Mouse (Mus musculus): ENCODE data around the gene Gclc. TPM values are rescaled to one million over a fixed set of nuclear protein-coding genes. Genes with fewer than 3 reads are reported as not detected.

The Gclc gene
- 35.6 to 41.2 TPM (median 38.8 TPM) in 4 replicates for total RNA-seq (2023)

DNA sequence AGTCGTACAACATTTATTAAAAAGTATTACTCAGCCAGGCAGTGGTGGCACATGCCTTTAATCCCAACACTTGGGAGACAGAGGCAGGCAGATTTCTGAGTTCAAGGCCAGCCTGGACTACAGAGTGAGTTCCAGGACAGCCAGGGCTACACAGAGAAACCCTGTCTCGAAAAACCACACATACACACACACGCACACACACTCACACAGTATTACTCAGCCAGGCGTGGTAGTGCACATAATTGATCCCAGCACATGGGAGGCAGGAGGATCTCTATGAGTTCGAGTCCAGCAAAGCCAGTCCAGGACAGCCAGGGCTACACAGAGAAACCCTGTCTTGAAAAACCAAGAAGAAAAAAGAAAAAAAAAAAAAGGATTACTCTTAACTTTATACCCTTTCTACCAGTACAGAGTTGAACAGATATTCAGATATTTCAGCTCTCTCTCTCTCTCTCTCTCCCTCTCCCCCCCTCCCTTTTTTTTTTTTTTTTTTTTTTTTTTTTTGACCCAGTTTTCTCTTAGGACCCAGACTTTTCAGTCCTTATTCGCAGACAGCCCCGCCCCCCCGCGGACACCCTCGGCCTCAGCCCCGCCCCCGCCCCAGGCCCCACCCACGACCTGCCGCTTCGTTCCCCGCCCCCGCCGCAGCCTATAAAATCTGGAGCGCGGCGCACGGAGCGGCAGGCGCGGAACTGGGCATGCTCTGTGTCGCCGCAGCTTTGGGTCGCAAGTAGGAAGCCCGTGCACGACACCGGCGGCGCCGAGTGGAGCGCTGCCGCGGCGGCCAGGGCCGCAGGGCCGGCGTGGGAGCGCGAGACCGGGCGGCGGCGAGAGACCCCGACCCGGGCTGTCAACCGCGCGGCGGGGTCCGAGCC, at the start of gene Gclc:
Gclc (plus strand) TSS at position 683 of the 875 bp plus-strand sequence.

Other genes with a start within 250 kb of the Gclc start
- gene Lrrc1, start 209.7 kb upstream of the Gclc start, total RNA-seq (2023) = 6.7 to 10.0 TPM (median 8.4 TPM) in 4 replicates
- gene Klhl31, start 118.0 kb upstream of the Gclc start, total RNA-seq (2023) = not detected in 4 replicates
- gene Elovl5, start 162.8 kb downstream of the Gclc start, total RNA-seq (2023) = 60.9 to 69.4 TPM (median 61.3 TPM) in 4 replicates

Data from B cell, adult 62 days (primary cell).